Comparison of ENCODE assay signal across 10 mouse cellular contexts in genomic region chr4:138569928-138570327, GRCm38 (mm10).
DNase-seq lines count a peak whose midpoint lies in the region; ATAC-seq and TF ChIP-seq lines count a peak whose summit lies in the region.
"Had no signal": no experiment of that assay in that cellular context is flagged by ENCODE, and none has a peak within 500 bp of the region (broad histone marks: within the 10 kb centered on the region; RNA-seq: fewer than 3 reads in every experiment).

No protein-coding gene starts in this region.

- H3K36me3 ChIP-seq in liver, adult 2 months (ENCODE audit: control insufficient read depth, insufficient read depth, low read length): no peaks in the 10 kb centered on the region
- no peaks in the 10 kb centered on the region for H3K36me3 ChIP-seq in liver, embryonic 12.5 days
- no peaks in the 10 kb centered on the region for H3K36me3 ChIP-seq in embryonic facial prominence, embryonic 11.5 days (replicated peaks; ENCODE audit: control insufficient read depth, insufficient read depth, low read depth, low read length)
- H3K36me3 ChIP-seq in kidney, embryonic 14.5 days (ENCODE audit: control insufficient read depth, insufficient read depth, low read length): no peaks in the 10 kb centered on the region
- H3K36me3 ChIP-seq in hindbrain, embryonic 16.5 days (ENCODE audit: control insufficient read depth, insufficient read depth, low read length): no peaks in the 10 kb centered on the region

- H3K79me2 ChIP-seq in liver, adult 2 months (ENCODE audit: control insufficient read depth, insufficient read depth, low read length): no peaks in the 10 kb centered on the region

- peak; percentile 12 for DNase-seq in liver, adult 2 months (ENCODE audit: extremely low read depth, low read depth, low spot score)
- DNase-seq in embryonic facial prominence, embryonic 11.5 days (ENCODE audit: low spot score): peak; percentile 7
- peak; percentile 24 to 66 for DNase-seq in lung, postnatal 4 days
- DNase-seq in frontal cortex, postnatal 36 days (ENCODE audit: low spot score in 2 of 2): no peak
- DNase-seq in urinary bladder, adult 18-20 months (ENCODE audit: low spot score in 2 of 2): no peak

- no peaks in the 10 kb centered on the region; the same call in 1 of the 2 replicates for H3K27me3 ChIP-seq in liver, adult 2 months (ENCODE audit: control insufficient read depth, insufficient read depth, low read length)
- H3K27me3 ChIP-seq in liver, embryonic 12.5 days (replicated peaks): no peaks in the 10 kb centered on the region
- H3K27me3 ChIP-seq in embryonic facial prominence, embryonic 11.5 days (ENCODE audit: control insufficient read depth, insufficient read depth, low read length): no peaks in the 10 kb centered on the region
- H3K27me3 ChIP-seq in kidney, embryonic 14.5 days (ENCODE audit: control insufficient read depth, insufficient read depth, low read length): no peaks in the 10 kb centered on the region
- H3K27me3 ChIP-seq in hindbrain, embryonic 16.5 days (replicated peaks; ENCODE audit: control insufficient read depth, insufficient read depth, low read length): no peaks in the 10 kb centered on the region

- ATAC-seq in liver, embryonic 12.5 days: no peak
- ATAC-seq in embryonic facial prominence, embryonic 11.5 days (replicated peaks; ENCODE audit: insufficient number of reproducible peaks, low FRiP score, low TSS enrichment, low read depth): no peak
- ATAC-seq in kidney, embryonic 14.5 days (ENCODE audit: low FRiP score, low TSS enrichment): peak; percentile 64
- no peak for ATAC-seq in hindbrain, embryonic 16.5 days

- TF ChIP-seq CTCF in liver, adult 2 months (IDR thresholded peaks at IDR 0.05; ENCODE audit: low read depth, low read length): no peak

- H3K4me1 ChIP-seq in liver, adult 2 months (ENCODE audit: control insufficient read depth, insufficient read depth, low read length): peaks cover 2% of the 10 kb centered on the region; the same call in 1 of the 2 replicates
- no peaks in the 10 kb centered on the region for H3K4me1 ChIP-seq in liver, embryonic 12.5 days
- no peaks in the 10 kb centered on the region; the same call in 1 of the 2 replicates for H3K4me1 ChIP-seq in embryonic facial prominence, embryonic 11.5 days (ENCODE audit: control insufficient read depth, insufficient read depth, low read length)
- H3K4me1 ChIP-seq in kidney, embryonic 14.5 days (ENCODE audit: control insufficient read depth, insufficient read depth, low read length): peaks cover 18% of the 10 kb centered on the region
- peaks cover 8% of the 10 kb centered on the region for H3K4me1 ChIP-seq in hindbrain, embryonic 16.5 days (ENCODE audit: control insufficient read depth, insufficient read depth, low read depth, low read length)

- 55% methylated on average over 11 of the region's 11 CpGs for WGBS in liver, adult 2 months
- 57% methylated on average over 11 of the region's 11 CpGs for WGBS in liver, embryonic 12.5 days (ENCODE audit: insufficient replicate concordance)
- WGBS in embryonic facial prominence, embryonic 11.5 days: 36% methylated on average over 11 of the region's 11 CpGs
- 12% methylated on average over 11 of the region's 11 CpGs for WGBS in kidney, embryonic 14.5 days
- 76% methylated on average over 11 of the region's 11 CpGs for WGBS in hindbrain, embryonic 16.5 days

- H3K27ac ChIP-seq in liver, adult 2 months (replicated peaks; ENCODE audit: insufficient read depth, low read depth, low read length): no peak overlapping the region
- H3K27ac ChIP-seq in liver, embryonic 12.5 days: no peak overlapping the region
- no peak overlapping the region for H3K27ac ChIP-seq in embryonic facial prominence, embryonic 11.5 days (replicated peaks; ENCODE audit: low read depth, low read length)
- H3K27ac ChIP-seq in kidney, embryonic 14.5 days (ENCODE audit: low read depth, low read length): no peak overlapping the region
- no peak overlapping the region for H3K27ac ChIP-seq in hindbrain, embryonic 16.5 days (ENCODE audit: low read depth, low read length)
- H3K27ac ChIP-seq: layer of hippocampus, adult 2 months had no signal

- H3K4me3 ChIP-seq in liver, adult 2 months (ENCODE audit: insufficient read depth, low read depth, low read length): no peak overlapping the region
- no peak overlapping the region for H3K4me3 ChIP-seq in liver, embryonic 12.5 days
- no peak overlapping the region for H3K4me3 ChIP-seq in embryonic facial prominence, embryonic 11.5 days (ENCODE audit: low read depth, low read length)
- no peak overlapping the region for H3K4me3 ChIP-seq in kidney, embryonic 14.5 days (ENCODE audit: low read length)
- H3K4me3 ChIP-seq in hindbrain, embryonic 16.5 days (ENCODE audit: low read length): no peak overlapping the region
- H3K4me3 ChIP-seq: erythroblast, embryonic 14.5 days; layer of hippocampus, adult 2 months had no signal

- H3K9me3 ChIP-seq in liver, embryonic 12.5 days (replicated peaks): no peaks in the 10 kb centered on the region
- H3K9me3 ChIP-seq in embryonic facial prominence, embryonic 11.5 days (replicated peaks; ENCODE audit: control insufficient read depth, low read length): no peaks in the 10 kb centered on the region
- no peaks in the 10 kb centered on the region for H3K9me3 ChIP-seq in kidney, embryonic 14.5 days (ENCODE audit: control insufficient read depth, low read length)
- H3K9me3 ChIP-seq in hindbrain, embryonic 16.5 days (ENCODE audit: control insufficient read depth, low read length): no peaks in the 10 kb centered on the region

- TF ChIP-seq POLR2A in liver, adult 2 months (IDR thresholded peaks at IDR 0.05; ENCODE audit: extremely low read depth, insufficient read depth, low read length): no peak

- no peak overlapping the region for H3K4me2 ChIP-seq in liver, embryonic 12.5 days
- no peak overlapping the region for H3K4me2 ChIP-seq in embryonic facial prominence, embryonic 11.5 days (ENCODE audit: low read depth, low read length)
- H3K4me2 ChIP-seq in kidney, embryonic 14.5 days (replicated peaks; ENCODE audit: low read depth, low read length): no peak overlapping the region
- no peak overlapping the region for H3K4me2 ChIP-seq in hindbrain, embryonic 16.5 days (ENCODE audit: low read length)

- no peak overlapping the region for H3K9ac ChIP-seq in liver, adult 2 months (ENCODE audit: low read depth, low read length)
- H3K9ac ChIP-seq in liver, embryonic 12.5 days: no peak overlapping the region
- H3K9ac ChIP-seq in embryonic facial prominence, embryonic 11.5 days (replicated peaks; ENCODE audit: low read length): no peak overlapping the region
- H3K9ac ChIP-seq in kidney, embryonic 14.5 days (ENCODE audit: low read depth, low read length): no peak overlapping the region
- no peak overlapping the region for H3K9ac ChIP-seq in hindbrain, embryonic 16.5 days (ENCODE audit: low read depth, low read length)

Comparison
In these comparisons a context has a peak if more than half of its experiments do, and no peak if none do; other contexts are left out.
1. DNase-seq: peak in liver, adult 2 months (single experiment), embryonic facial prominence, embryonic 11.5 days (single experiment) and lung, postnatal 4 days (2 of 2); none in frontal cortex, postnatal 36 days (0 of 2) and urinary bladder, adult 18-20 months (0 of 2).